Mouse (Mus musculus) urinary bladder, postnatal 36 days (tissue): ENCODE measurements around the gene Klhl12.
"Not testable (repeated sequence)": the region's sequence is repeated elsewhere in the genome, so short reads cannot be mapped to it uniquely, and the experiment has no call there.

ENCODE experiments used
- DNase-seq, 2 experiments: peaks; one replicate each; pipeline ENCODE4 v3.0.0; 2022; ENCODE audit warnings: low spot score in 2 of 2, mixed read lengths in 1 of 2

The Klhl12 gene

GRCm38 (mm10) chr1:134448537-134448936, 6.8 kb upstream of the Klhl12 start:
- DNase-seq, result not testable (repeated sequence)

GRCm38 (mm10) chr1:134450201-134450600, 5.1 kb upstream of the Klhl12 start:
- no peak for DNase-seq

GRCm38 (mm10) chr1:134450986-134451385, 4.3 kb upstream of the Klhl12 start:
- DNase-seq, result peak; percentile 23 to 37

- no peak for DNase-seq
Measured at GRCm38 (mm10) chr1:134456060-134456459, 729 bp downstream of the Klhl12 start.

- no peak for DNase-seq
Measured at GRCm38 (mm10) chr1:134458139-134458727, 2.9 kb downstream of the Klhl12 start.

- DNase-seq, result no peak
Measured at GRCm38 (mm10) chr1:134460294-134461284, 5.3 kb downstream of the Klhl12 start.

- DNase-seq, result no peak
Measured at GRCm38 (mm10) chr1:134484623-134485022, 29.3 kb downstream of the Klhl12 start.

GRCm38 (mm10) chr1:134490903-134491801, 35.8 kb downstream of the Klhl12 start:
- DNase-seq, result no peak

- no peak for DNase-seq
Measured at GRCm38 (mm10) chr1:134492276-134492675, 36.9 kb downstream of the Klhl12 start.

GRCm38 (mm10) chr1:134493496-134493895, 38.2 kb downstream of the Klhl12 start:
- no peak for DNase-seq

- DNase-seq, result no peak
Measured at GRCm38 (mm10) chr1:134493956-134494355, 38.6 kb downstream of the Klhl12 start.

- DNase-seq, result peak; percentile 96 to 99
Measured at GRCm38 (mm10) chr1:134494428-134495215, 39.3 kb downstream of the Klhl12 start, which contains the start of gene Rabif. Rabif (plus strand) TSS chr1:134494648.

GRCm38 (mm10) chr1:134495216-134495539, 39.8 kb downstream of the Klhl12 start:
- no peak for DNase-seq

- DNase-seq, result no peak
Measured at GRCm38 (mm10) chr1:134495991-134496390, 40.7 kb downstream of the Klhl12 start.

- DNase-seq, result no peak
Measured at GRCm38 (mm10) chr1:134500916-134501315, 45.6 kb downstream of the Klhl12 start.

GRCm38 (mm10) chr1:134506201-134506600, 50.9 kb downstream of the Klhl12 start:
- no peak for DNase-seq

GRCm38 (mm10) chr1:134510018-134510417, 54.7 kb downstream of the Klhl12 start:
- DNase-seq, result no peak

GRCm38 (mm10) chr1:134512183-134512582, 56.9 kb downstream of the Klhl12 start:
- DNase-seq, result no peak

- DNase-seq, result no peak
Measured at GRCm38 (mm10) chr1:134512584-134512983, 57.3 kb downstream of the Klhl12 start.

GRCm38 (mm10) chr1:134513312-134513860, 58.1 kb downstream of the Klhl12 start:
- peak; percentile 58 to 78 for DNase-seq
